Mouse (Mus musculus): ENCODE data around the gene Clic4. TPM values are rescaled to one million over a fixed set of nuclear protein-coding genes. Genes with fewer than 3 reads are reported as not detected.

Clic4 gene
- polyA plus RNA-seq, 1 experiment from 2014 or later: 95.3 TPM

- H3K4me1 ChIP-seq (ENCODE audit: control insufficient read depth, insufficient read depth, low read length): no peaks in the 10 kb centered on the region
- no peak overlapping the region for H3K4me2 ChIP-seq (replicated peaks; ENCODE audit: low read depth, low read length)
- H3K27ac ChIP-seq (ENCODE audit: low read length): no peak overlapping the region
- no peak for ATAC-seq (ENCODE audit: insufficient number of reproducible peaks, insufficient read depth, low FRiP score, low read depth)
- H3K36me3 ChIP-seq (ENCODE audit: control insufficient read depth, insufficient read depth, low read length): no peaks in the 10 kb centered on the region
- H3K4me3 ChIP-seq (ENCODE audit: low read depth, low read length): no peak overlapping the region
- 75% methylated on average over 3 of the region's 3 CpGs for WGBS
- no peak overlapping the region for H3K9ac ChIP-seq (replicated peaks; ENCODE audit: low read depth, low read length)
- no peaks in the 10 kb centered on the region for H3K27me3 ChIP-seq (ENCODE audit: control insufficient read depth, insufficient read depth, low read length)
- H3K9me3 ChIP-seq (ENCODE audit: control insufficient read depth, low read depth, low read length): no peaks in the 10 kb centered on the region
Measured at GRCm38 (mm10) chr4:135231136-135231535, 41.5 kb downstream of the Clic4 start.

- Histone ChIP-seq H3K4me3 (ENCODE audit: low read depth, low read length) (no peak overlapping the region), H3K27me3 (ENCODE audit: control insufficient read depth, insufficient read depth, low read length) (no peaks in the 10 kb centered on the region), H3K27ac (ENCODE audit: low read length) (no peak overlapping the region), H3K36me3 (ENCODE audit: control insufficient read depth, insufficient read depth, low read length) (no peaks in the 10 kb centered on the region), H3K9me3 (ENCODE audit: control insufficient read depth, low read depth, low read length) (no peaks in the 10 kb centered on the region), H3K9ac (replicated peaks; ENCODE audit: low read depth, low read length) (no peak overlapping the region), H3K4me2 (replicated peaks; ENCODE audit: low read depth, low read length) (no peak overlapping the region), H3K4me1 (ENCODE audit: control insufficient read depth, insufficient read depth, low read length) (no peaks in the 10 kb centered on the region)
- WGBS: 67% methylated on average over 5 of the region's 5 CpGs
- no peak for ATAC-seq (ENCODE audit: insufficient number of reproducible peaks, insufficient read depth, low FRiP score, low read depth)
Measured at GRCm38 (mm10) chr4:135230661-135231060, 42.0 kb downstream of the Clic4 start.

DNA sequence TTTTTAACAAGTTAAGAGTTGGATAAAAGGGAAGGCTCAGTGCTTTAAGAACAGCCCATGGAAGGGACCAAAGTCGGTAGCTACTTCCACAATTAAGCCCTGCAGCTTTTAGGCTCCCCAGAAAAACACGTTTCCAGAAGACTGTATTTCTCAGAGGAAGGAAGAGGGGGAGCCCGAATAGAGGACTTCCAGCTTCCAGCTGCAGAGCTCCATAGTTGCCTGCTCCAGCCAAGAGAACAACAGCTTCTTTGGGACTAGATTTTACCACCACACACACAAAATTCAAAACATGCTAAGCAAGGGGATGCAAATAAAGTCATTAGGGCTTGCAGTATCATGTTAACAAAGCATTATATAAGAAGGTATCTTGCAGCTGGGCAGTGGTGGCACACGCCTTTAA, 42.7 kb downstream of the Clic4 start:
- H3K4me2 ChIP-seq (replicated peaks; ENCODE audit: low read depth, low read length): no peak overlapping the region
- ATAC-seq (ENCODE audit: insufficient number of reproducible peaks, insufficient read depth, low FRiP score, low read depth): no peak
- no peaks in the 10 kb centered on the region; the same call in 1 of the 2 replicates for H3K36me3 ChIP-seq (ENCODE audit: control insufficient read depth, insufficient read depth, low read length)
- no peak overlapping the region for H3K4me3 ChIP-seq (ENCODE audit: low read depth, low read length)
- no peak overlapping the region for H3K9ac ChIP-seq (replicated peaks; ENCODE audit: low read depth, low read length)
- H3K27ac ChIP-seq (ENCODE audit: low read length): no peak overlapping the region
- H3K9me3 ChIP-seq (ENCODE audit: control insufficient read depth, low read depth, low read length): no peaks in the 10 kb centered on the region
- WGBS: 74% methylated on average over 4 of the region's 4 CpGs
- H3K27me3 ChIP-seq (ENCODE audit: control insufficient read depth, insufficient read depth, low read length): no peaks in the 10 kb centered on the region
- no peaks in the 10 kb centered on the region for H3K4me1 ChIP-seq (ENCODE audit: control insufficient read depth, insufficient read depth, low read length)

DNA sequence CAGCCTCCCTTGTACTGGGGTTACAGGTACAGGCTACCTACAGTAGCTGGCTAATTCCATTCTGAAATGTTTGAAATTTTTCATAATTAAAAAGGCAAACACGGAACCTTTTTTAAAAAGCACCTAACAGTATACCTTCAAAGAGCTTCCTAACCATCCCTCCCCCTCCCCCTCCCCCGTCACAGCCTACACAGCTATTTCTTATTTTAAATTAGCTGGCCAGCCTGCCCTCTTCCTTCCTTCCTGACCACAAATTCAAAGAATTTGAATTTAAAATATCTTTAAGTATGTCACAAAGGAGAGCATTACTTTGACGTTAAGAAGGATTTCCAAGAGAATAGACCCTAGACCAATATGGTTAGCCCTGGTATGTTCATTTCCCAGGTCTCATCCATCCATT, 44.5 kb downstream of the Clic4 start:
- Histone ChIP-seq H3K27ac (ENCODE audit: low read length) (no peak overlapping the region), H3K4me3 (ENCODE audit: low read depth, low read length) (no peak overlapping the region), H3K27me3 (ENCODE audit: control insufficient read depth, insufficient read depth, low read length) (no peaks in the 10 kb centered on the region), H3K36me3 (ENCODE audit: control insufficient read depth, insufficient read depth, low read length) (peaks cover 6% of the 10 kb centered on the region; the same call in 1 of the 2 replicates), H3K4me2 (replicated peaks; ENCODE audit: low read depth, low read length) (no peak overlapping the region), H3K4me1 (ENCODE audit: control insufficient read depth, insufficient read depth, low read length) (no peaks in the 10 kb centered on the region), H3K9me3 (ENCODE audit: control insufficient read depth, low read depth, low read length) (no peaks in the 10 kb centered on the region), H3K9ac (replicated peaks; ENCODE audit: low read depth, low read length) (no peak overlapping the region)
- ATAC-seq (ENCODE audit: insufficient number of reproducible peaks, insufficient read depth, low FRiP score, low read depth): no peak
- 80% methylated on average over 3 of the region's 3 CpGs for WGBS

DNA sequence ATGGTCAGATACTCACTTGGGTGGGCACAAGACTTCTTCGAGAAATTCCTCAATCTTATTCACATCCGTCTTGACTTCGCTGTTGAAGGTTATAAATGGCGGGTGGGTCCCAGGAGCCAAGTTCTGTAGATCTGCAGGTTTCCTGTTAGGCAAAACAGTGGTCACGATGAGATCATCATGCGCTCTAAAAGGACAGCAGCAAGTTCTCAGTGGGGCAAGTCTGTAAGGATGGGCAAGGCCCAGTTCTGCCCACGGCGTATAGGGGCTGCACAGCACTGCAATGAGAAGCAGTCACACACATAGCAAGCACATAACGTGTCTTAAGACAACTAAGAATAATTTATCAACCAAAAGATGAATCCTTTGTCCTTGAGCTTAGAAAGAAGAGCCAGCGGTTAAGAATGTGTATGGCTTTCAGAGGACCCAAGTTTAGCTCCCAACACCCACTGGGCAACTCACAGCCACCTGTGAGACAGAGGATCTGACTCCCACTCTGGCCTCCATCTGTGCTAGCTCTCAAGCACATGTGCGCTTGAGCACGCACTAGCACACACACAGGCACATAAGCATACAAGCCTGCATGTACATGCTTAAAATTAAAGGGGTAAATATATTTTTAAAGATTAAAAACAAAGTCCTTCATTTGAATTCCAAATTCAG, 46.5 kb downstream of the Clic4 start:
- peaks cover 6% of the 10 kb centered on the region; the same call in 1 of the 2 replicates for H3K36me3 ChIP-seq (ENCODE audit: control insufficient read depth, insufficient read depth, low read length)
- H3K9ac ChIP-seq (replicated peaks; ENCODE audit: low read depth, low read length): no peak overlapping the region
- ATAC-seq (ENCODE audit: insufficient number of reproducible peaks, insufficient read depth, low FRiP score, low read depth): no peak
- no peak overlapping the region for H3K27ac ChIP-seq (ENCODE audit: low read length)
- WGBS: 87% methylated on average over 12 of the region's 12 CpGs
- no peak overlapping the region for H3K4me2 ChIP-seq (replicated peaks; ENCODE audit: low read depth, low read length)
- no peaks in the 10 kb centered on the region for H3K4me1 ChIP-seq (ENCODE audit: control insufficient read depth, insufficient read depth, low read length)
- no peak overlapping the region for H3K4me3 ChIP-seq (ENCODE audit: low read depth, low read length)
- H3K9me3 ChIP-seq (ENCODE audit: control insufficient read depth, low read depth, low read length): no peaks in the 10 kb centered on the region
- H3K27me3 ChIP-seq (ENCODE audit: control insufficient read depth, insufficient read depth, low read length): no peaks in the 10 kb centered on the region

DNA sequence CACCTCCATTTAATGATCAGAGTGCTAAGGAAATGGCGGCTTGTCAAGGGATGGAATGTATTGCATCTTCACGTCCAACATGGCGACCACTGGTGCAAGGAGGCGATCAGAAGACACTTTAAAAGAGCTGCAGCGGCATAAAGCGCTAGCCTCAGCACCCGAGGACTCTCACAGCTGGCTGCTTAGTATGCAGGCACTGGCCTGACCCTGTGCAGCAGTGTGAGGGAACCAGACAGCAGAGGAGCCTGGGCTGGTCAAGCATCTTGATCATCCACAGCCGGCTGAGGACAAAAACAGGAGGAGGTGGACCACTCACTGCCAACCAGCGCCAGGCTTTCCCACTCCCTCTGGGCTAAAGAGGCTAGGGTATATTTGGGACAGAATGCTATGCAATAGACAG, 48.8 kb downstream of the Clic4 start:
- Histone ChIP-seq H3K36me3 (ENCODE audit: control insufficient read depth, insufficient read depth, low read length) (peaks cover 6% of the 10 kb centered on the region; the same call in 1 of the 2 replicates), H3K4me2 (replicated peaks; ENCODE audit: low read depth, low read length) (no peak overlapping the region), H3K9ac (replicated peaks; ENCODE audit: low read depth, low read length) (no peak overlapping the region), H3K27ac (ENCODE audit: low read length) (no peak overlapping the region), H3K4me1 (ENCODE audit: control insufficient read depth, insufficient read depth, low read length) (no peaks in the 10 kb centered on the region), H3K4me3 (ENCODE audit: low read depth, low read length) (no peak overlapping the region), H3K9me3 (ENCODE audit: control insufficient read depth, low read depth, low read length) (no peaks in the 10 kb centered on the region), H3K27me3 (ENCODE audit: control insufficient read depth, insufficient read depth, low read length) (no peaks in the 10 kb centered on the region)
- 90% methylated on average over 9 of the region's 9 CpGs for WGBS
- ATAC-seq (ENCODE audit: insufficient number of reproducible peaks, insufficient read depth, low FRiP score, low read depth): no peak

DNA sequence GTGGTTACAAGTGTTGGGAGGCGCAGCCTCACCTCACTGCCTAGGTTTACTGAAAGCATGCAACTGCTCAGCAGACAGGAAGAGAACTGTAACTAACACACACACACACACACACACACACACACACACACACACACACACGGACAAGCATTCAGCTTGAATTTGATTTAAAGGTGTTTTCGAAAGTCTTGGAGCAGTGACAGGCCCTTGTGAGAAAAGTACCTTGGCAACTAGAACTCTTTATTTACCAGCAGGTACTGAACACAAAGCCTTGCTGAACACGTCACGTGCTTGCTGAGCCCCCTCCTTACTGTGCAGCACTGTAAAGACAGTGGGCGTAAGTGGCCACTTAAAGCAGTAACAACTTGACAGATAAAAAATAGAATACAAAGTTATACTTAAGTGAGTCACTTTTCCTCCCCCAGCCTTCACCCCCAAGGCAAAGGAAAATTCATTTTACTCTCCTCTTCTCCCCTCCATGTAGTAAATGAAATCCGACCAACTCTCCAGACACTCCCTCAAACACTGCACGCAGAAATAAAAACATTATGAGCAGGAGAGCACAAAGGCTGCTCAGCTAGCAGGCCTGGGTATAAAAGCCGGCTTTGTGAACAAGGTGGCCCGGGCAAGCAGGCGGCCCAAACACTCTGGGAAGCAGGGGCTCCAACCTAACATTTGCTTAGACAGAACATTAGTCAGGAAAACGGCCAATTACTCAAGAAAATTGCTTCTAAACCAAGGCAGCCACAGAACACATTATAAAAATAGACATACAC, 50.8 kb downstream of the Clic4 start:
- no peak overlapping the region for H3K9ac ChIP-seq (replicated peaks; ENCODE audit: low read depth, low read length)
- H3K27me3 ChIP-seq (ENCODE audit: control insufficient read depth, insufficient read depth, low read length): no peaks in the 10 kb centered on the region
- no peak for ATAC-seq (ENCODE audit: insufficient number of reproducible peaks, insufficient read depth, low FRiP score, low read depth)
- H3K4me1 ChIP-seq (ENCODE audit: control insufficient read depth, insufficient read depth, low read length): no peaks in the 10 kb centered on the region
- whole genome bisulfite sequencing: 75% methylated on average over 12 of the region's 12 CpGs
- no peaks in the 10 kb centered on the region for H3K9me3 ChIP-seq (ENCODE audit: control insufficient read depth, low read depth, low read length)
- H3K36me3 ChIP-seq (ENCODE audit: control insufficient read depth, insufficient read depth, low read length): peaks cover 15% of the 10 kb centered on the region
- no peak overlapping the region for H3K4me2 ChIP-seq (replicated peaks; ENCODE audit: low read depth, low read length)
- H3K4me3 ChIP-seq (ENCODE audit: low read depth, low read length): no peak overlapping the region
- H3K27ac ChIP-seq (ENCODE audit: low read length): no peak overlapping the region

- Histone ChIP-seq H3K9me3 (ENCODE audit: control insufficient read depth, low read depth, low read length) (no peaks in the 10 kb centered on the region), H3K27me3 (ENCODE audit: control insufficient read depth, insufficient read depth, low read length) (no peaks in the 10 kb centered on the region), H3K9ac (replicated peaks; ENCODE audit: low read depth, low read length) (no peak overlapping the region), H3K4me3 (ENCODE audit: low read depth, low read length) (no peak overlapping the region), H3K36me3 (ENCODE audit: control insufficient read depth, insufficient read depth, low read length) (peaks cover 25% of the 10 kb centered on the region), H3K27ac (ENCODE audit: low read length) (no peak overlapping the region), H3K4me2 (replicated peaks; ENCODE audit: low read depth, low read length) (no peak overlapping the region), H3K4me1 (ENCODE audit: control insufficient read depth, insufficient read depth, low read length) (no peaks in the 10 kb centered on the region)
- 77% methylated on average over 3 of the region's 3 CpGs for WGBS
- no peak for ATAC-seq (ENCODE audit: insufficient number of reproducible peaks, insufficient read depth, low FRiP score, low read depth)
Measured at GRCm38 (mm10) chr4:135220641-135221040, 52.0 kb downstream of the Clic4 start.

All from stomach, embryonic 14.5 days (tissue).